14 mouse cellular contexts compared by ENCODE assay signal in the genomic region with DNA sequence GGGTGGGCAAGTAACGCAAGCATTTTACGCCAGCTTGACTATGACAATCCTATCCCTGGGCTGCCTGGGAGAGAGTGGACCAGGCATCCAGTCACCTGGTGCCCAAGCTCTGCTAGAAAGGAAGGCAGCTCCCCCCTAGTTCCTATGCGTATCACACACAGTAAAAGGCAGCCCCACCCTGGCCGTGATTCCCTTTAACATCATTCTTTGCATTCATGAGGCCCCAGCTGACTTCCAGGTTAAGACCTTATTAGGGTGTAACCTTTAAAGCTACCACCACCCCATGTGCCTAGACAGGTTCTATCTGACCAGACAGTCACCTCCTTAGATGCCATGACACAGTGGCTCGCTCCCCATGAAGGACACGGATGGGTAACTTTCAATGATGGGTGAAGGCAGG. TPM values are rescaled to one million over a fixed set of nuclear protein-coding genes. Genes with fewer than 3 reads are reported as not detected.
DNase-seq lines count a peak whose midpoint lies in the region; ATAC-seq and TF ChIP-seq lines count a peak whose summit lies in the region.
"Had no signal": no experiment of that assay in that cellular context is flagged by ENCODE, and none has a peak within 500 bp of the region (broad histone marks: within the 10 kb centered on the region; RNA-seq: fewer than 3 reads in every experiment).

No protein-coding gene starts in this region.

- no peaks in the 10 kb centered on the region for H3K9me3 ChIP-seq in midbrain, embryonic 13.5 days
- H3K9me3 ChIP-seq in midbrain, postnatal 0 days (ENCODE audit: low read length) = no peaks in the 10 kb centered on the region
- no peaks in the 10 kb centered on the region for H3K9me3 ChIP-seq in intestine, postnatal 0 days (ENCODE audit: control insufficient read depth)
- H3K9me3 ChIP-seq in neural tube, embryonic 15.5 days (replicated peaks) = no peaks in the 10 kb centered on the region
- H3K9me3 ChIP-seq: limb, embryonic 13.5 days had no signal

- H3K36me3 ChIP-seq in midbrain, embryonic 13.5 days = no peaks in the 10 kb centered on the region
- no peaks in the 10 kb centered on the region for H3K36me3 ChIP-seq in midbrain, postnatal 0 days (ENCODE audit: insufficient read depth, low read length)
- H3K36me3 ChIP-seq in intestine, postnatal 0 days (ENCODE audit: control insufficient read depth, insufficient read depth) = no peaks in the 10 kb centered on the region; the same call in 1 of the 2 replicates
- no peaks in the 10 kb centered on the region for H3K36me3 ChIP-seq in neural tube, embryonic 15.5 days
- H3K36me3 ChIP-seq: limb, embryonic 13.5 days had no signal

- TF ChIP-seq CTCF in midbrain, postnatal 0 days (IDR thresholded peaks at IDR 0.05) = no peak
- no peak for TF ChIP-seq CTCF in intestine, postnatal 0 days (IDR thresholded peaks at IDR 0.05; ENCODE audit: low read depth)

- DNase-seq in kidney, adult 18-20 months = peak; percentile 29
- DNase-seq in kidney, postnatal 25 days = no peak
- no peak for DNase-seq in midbrain, postnatal 0 days (ENCODE audit: low spot score)
- no peak for DNase-seq in c-Kit-positive CD71-positive TER-119-positive erythroid progenitor cells, embryonic 14.5 days (ENCODE audit: low spot score)
- DNase-seq: adrenal gland, postnatal 36 days; embryo, embryonic 11 days; gastrocnemius, postnatal 10 days; heart, postnatal 10 days had no signal

- no peak overlapping the region for H3K4me2 ChIP-seq in midbrain, embryonic 13.5 days (replicated peaks)
- no peak overlapping the region for H3K4me2 ChIP-seq in midbrain, postnatal 0 days (ENCODE audit: low read depth, low read length, poor library complexity, severe bottlenecking)
- peak overlapping the region; percentile 48 for H3K4me2 ChIP-seq in intestine, postnatal 0 days (replicated peaks; ENCODE audit: low read depth)
- no peak overlapping the region for H3K4me2 ChIP-seq in neural tube, embryonic 15.5 days
- H3K4me2 ChIP-seq: limb, embryonic 13.5 days had no signal

- H3K4me3 ChIP-seq in midbrain, embryonic 13.5 days (replicated peaks) = no peak overlapping the region
- no peak overlapping the region for H3K4me3 ChIP-seq in midbrain, postnatal 0 days (ENCODE audit: low read depth, low read length)
- no peak overlapping the region for H3K4me3 ChIP-seq in intestine, postnatal 0 days (ENCODE audit: low read depth, low read length)
- no peak overlapping the region for H3K4me3 ChIP-seq in neural tube, embryonic 15.5 days (replicated peaks)
- H3K4me3 ChIP-seq: limb, embryonic 13.5 days had no signal

- 0 out of 2 replicates have a peak overlapping the region, but pooled peaks have one; percentile 8 for H3K9ac ChIP-seq in midbrain, embryonic 13.5 days (replicated peaks)
- no peak overlapping the region for H3K9ac ChIP-seq in midbrain, postnatal 0 days (replicated peaks; ENCODE audit: low read length, poor library complexity, severe bottlenecking)
- H3K9ac ChIP-seq in intestine, postnatal 0 days (ENCODE audit: low read depth, low read length) = peak overlapping the region; percentile 22; the same call in 1 of the 2 replicates
- no peak overlapping the region for H3K9ac ChIP-seq in neural tube, embryonic 15.5 days (replicated peaks)
- H3K9ac ChIP-seq: limb, embryonic 13.5 days had no signal

- no peak for ATAC-seq in midbrain, embryonic 13.5 days
- no peak for ATAC-seq in midbrain, postnatal 0 days (ENCODE audit: low FRiP score)
- 0 out of 2 replicates have a peak, but pooled peaks have one; percentile 21 for ATAC-seq in intestine, postnatal 0 days
- no peak for ATAC-seq in neural tube, embryonic 15.5 days (ENCODE audit: low FRiP score)
- ATAC-seq: forebrain, embryonic 16.5 days had no signal

- peaks cover 70% of the 10 kb centered on the region for H3K4me1 ChIP-seq in midbrain, embryonic 13.5 days (replicated peaks)
- peaks cover 17% of the 10 kb centered on the region; the same call in 1 of the 2 replicates for H3K4me1 ChIP-seq in midbrain, postnatal 0 days (ENCODE audit: insufficient read depth, low read length)
- peaks cover 38% of the 10 kb centered on the region for H3K4me1 ChIP-seq in intestine, postnatal 0 days (replicated peaks; ENCODE audit: control insufficient read depth, insufficient read depth, low read length)
- peaks cover 43% of the 10 kb centered on the region for H3K4me1 ChIP-seq in neural tube, embryonic 15.5 days

- no peak overlapping the region for H3K27ac ChIP-seq in midbrain, embryonic 13.5 days
- no peak overlapping the region for H3K27ac ChIP-seq in midbrain, postnatal 0 days (ENCODE audit: low read depth, low read length)
- peak overlapping the region; percentile 57; the same call in 1 of the 2 replicates for H3K27ac ChIP-seq in intestine, postnatal 0 days (ENCODE audit: low read depth, low read length)
- H3K27ac ChIP-seq in neural tube, embryonic 15.5 days (replicated peaks) = no peak overlapping the region
- H3K27ac ChIP-seq: limb, embryonic 13.5 days had no signal

- no peaks in the 10 kb centered on the region for H3K27me3 ChIP-seq in midbrain, embryonic 13.5 days
- no peaks in the 10 kb centered on the region for H3K27me3 ChIP-seq in midbrain, postnatal 0 days (ENCODE audit: insufficient read depth, low read length)
- no peaks in the 10 kb centered on the region for H3K27me3 ChIP-seq in intestine, postnatal 0 days (replicated peaks; ENCODE audit: control insufficient read depth, insufficient read depth, low read length)
- no peaks in the 10 kb centered on the region for H3K27me3 ChIP-seq in neural tube, embryonic 15.5 days (replicated peaks)

- WGBS in midbrain, embryonic 13.5 days = 64% methylated on average over 6 of the region's 6 CpGs
- 56% methylated on average over 6 of the region's 6 CpGs for WGBS in midbrain, postnatal 0 days
- 57% methylated on average over 6 of the region's 6 CpGs for WGBS in intestine, postnatal 0 days
- 75% methylated on average over 6 of the region's 6 CpGs for WGBS in neural tube, embryonic 15.5 days

RNA-seq across cellular contexts. Expression of gene Sox13, which starts 8.7 kb away (rescaled TPM):
- 12.5 and 13.9 TPM in 2 replicates for polyA plus RNA-seq in midbrain, embryonic 13.5 days (2015; fragmentation: Nextera tagmentation; extraction: Ambion mirVana)
- 16.5 and 17.3 TPM in 2 replicates for total RNA-seq in midbrain, postnatal 0 days (2014; rRNA removed)
- 3.3 and 4.7 TPM in 2 replicates for polyA plus RNA-seq in midbrain, postnatal 0 days (2015; fragmentation: Nextera tagmentation; extraction: Ambion mirVana)
- polyA plus RNA-seq in intestine, postnatal 0 days (2015; fragmentation: Nextera tagmentation; extraction: Ambion mirVana) = 12.3 and 12.6 TPM in 2 replicates
- 4.0 and 6.7 TPM in 2 replicates for polyA plus RNA-seq in neural tube, embryonic 15.5 days (2015; fragmentation: Nextera tagmentation; extraction: Ambion mirVana)

RNA-seq across cellular contexts. Expression of gene Etnk2, which starts 52.1 kb away (rescaled TPM):
- polyA plus RNA-seq in midbrain, embryonic 13.5 days (2015; fragmentation: Nextera tagmentation; extraction: Ambion mirVana) = 7.3 and 7.6 TPM in 2 replicates
- 49.8 and 52.0 TPM in 2 replicates for total RNA-seq in midbrain, postnatal 0 days (2014; rRNA removed)
- 34.5 and 37.2 TPM in 2 replicates for polyA plus RNA-seq in midbrain, postnatal 0 days (2015; fragmentation: Nextera tagmentation; extraction: Ambion mirVana)
- polyA plus RNA-seq in intestine, postnatal 0 days (2015; fragmentation: Nextera tagmentation; extraction: Ambion mirVana) = 6.0 and 6.2 TPM in 2 replicates
- polyA plus RNA-seq in neural tube, embryonic 15.5 days (2015; fragmentation: Nextera tagmentation; extraction: Ambion mirVana) = 21.3 and 22.8 TPM in 2 replicates
- total RNA-seq: megakaryocyte progenitor cell, adult 5-6 weeks had no signal

Comparison
In these comparisons a context has a peak if more than half of its experiments do, and no peak if none do; other contexts are left out.
1. H3K9ac ChIP-seq: peak in midbrain, embryonic 13.5 days (single experiment) and intestine, postnatal 0 days (single experiment); none in midbrain, postnatal 0 days (single experiment) and neural tube, embryonic 15.5 days (single experiment).